Mouse (Mus musculus) cerebellum, postnatal 10 days (tissue): ENCODE measurements around the gene Elf3.
"Not testable (repeated sequence)": the region's sequence is repeated elsewhere in the genome, so short reads cannot be mapped to it uniquely, and the experiment has no call there.

Experiments
- DNase-seq, 2 experiments: peaks; one replicate each; pipeline ENCODE4 v3.0.0; 2021; ENCODE audit warnings: mixed read lengths in 2 of 2

Gene Elf3

GRCm38 (mm10) chr1:135258380-135259127 lies at the start of gene Elf3:
Gene Elf3, minus strand, starts transcription at chr1:135258568.
- DNase-seq = peak; percentile 81 to 85

GRCm38 (mm10) chr1:135290908-135291307 lies 32.5 kb upstream of the Elf3 start:
- no peak for DNase-seq

GRCm38 (mm10) chr1:135286311-135286710 lies 27.9 kb upstream of the Elf3 start:
- DNase-seq = no peak

- DNase-seq = peak; percentile 85 to 88
Observed at GRCm38 (mm10) chr1:135283826-135284291, 25.5 kb upstream of the Elf3 start, which contains the start of gene Rnpep. Gene Rnpep, minus strand, starts transcription at chr1:135284084.

- DNase-seq = peak; percentile 75 to 80
Observed at GRCm38 (mm10) chr1:135283287-135283825, 25.0 kb upstream of the Elf3 start.

GRCm38 (mm10) chr1:135282536-135283286 lies 24.3 kb upstream of the Elf3 start:
- no peak for DNase-seq

GRCm38 (mm10) chr1:135281841-135282240 lies 23.5 kb upstream of the Elf3 start:
- no peak for DNase-seq

- DNase-seq = peak; percentile 68 to 80
Observed at GRCm38 (mm10) chr1:135280646-135281045, 22.3 kb upstream of the Elf3 start.

- DNase-seq = peak; percentile 85 to 87
Observed at GRCm38 (mm10) chr1:135271371-135271770, 13.0 kb upstream of the Elf3 start.

- DNase-seq = no peak
Observed at GRCm38 (mm10) chr1:135267663-135268446, 9.5 kb upstream of the Elf3 start.

- no peak for DNase-seq
Observed at GRCm38 (mm10) chr1:135265834-135266233, 7.5 kb upstream of the Elf3 start.

- no peak for DNase-seq
Observed at GRCm38 (mm10) chr1:135263316-135263715, 4.9 kb upstream of the Elf3 start.

- no peak for DNase-seq
Observed at GRCm38 (mm10) chr1:135262329-135262728, 4.0 kb upstream of the Elf3 start.

GRCm38 (mm10) chr1:135260931-135261330 lies 2.6 kb upstream of the Elf3 start:
- DNase-seq = no peak

GRCm38 (mm10) chr1:135259128-135259436 lies 714 bp upstream of the Elf3 start:
- peak; percentile 94 to 96 for DNase-seq

- DNase-seq = no peak
Observed at GRCm38 (mm10) chr1:135256299-135256698, 2.1 kb downstream of the Elf3 start.

- no peak for DNase-seq
Observed at GRCm38 (mm10) chr1:135252854-135253253, 5.5 kb downstream of the Elf3 start.

GRCm38 (mm10) chr1:135251405-135251804 lies 7.0 kb downstream of the Elf3 start:
- no peak for DNase-seq

GRCm38 (mm10) chr1:135250706-135251105 lies 7.7 kb downstream of the Elf3 start:
- DNase-seq = no peak

GRCm38 (mm10) chr1:135248434-135248850 lies 9.9 kb downstream of the Elf3 start:
- peak; percentile 72 to 73 for DNase-seq

GRCm38 (mm10) chr1:135244014-135244413 lies 14.4 kb downstream of the Elf3 start:
- no peak for DNase-seq

GRCm38 (mm10) chr1:135240206-135240605 lies 18.2 kb downstream of the Elf3 start:
- DNase-seq = not testable (repeated sequence)
